Mouse (Mus musculus) C2C12 (cell line): ENCODE results near the gene Ada.

Source experiments
- CTCF ChIP-seq: IDR thresholded peaks from one replicate; pipeline ENCODE4 v1.5.1; 2011; ENCODE audit not compliant: control insufficient read depth, insufficient read depth, insufficient read length
- FOSL1 ChIP-seq: IDR thresholded peaks from one replicate; pipeline ENCODE4 v1.8.0; 2011; ENCODE audit warnings: mild to moderate bottlenecking, low read length; ENCODE audit not compliant: poor library complexity, insufficient read depth, severe bottlenecking
- MYOD1 ChIP-seq: IDR thresholded peaks from one replicate; pipeline ENCODE4 v1.6.1; 2011; ENCODE audit warnings: low read depth; ENCODE audit not compliant: control insufficient read depth, insufficient read length

DNA sequence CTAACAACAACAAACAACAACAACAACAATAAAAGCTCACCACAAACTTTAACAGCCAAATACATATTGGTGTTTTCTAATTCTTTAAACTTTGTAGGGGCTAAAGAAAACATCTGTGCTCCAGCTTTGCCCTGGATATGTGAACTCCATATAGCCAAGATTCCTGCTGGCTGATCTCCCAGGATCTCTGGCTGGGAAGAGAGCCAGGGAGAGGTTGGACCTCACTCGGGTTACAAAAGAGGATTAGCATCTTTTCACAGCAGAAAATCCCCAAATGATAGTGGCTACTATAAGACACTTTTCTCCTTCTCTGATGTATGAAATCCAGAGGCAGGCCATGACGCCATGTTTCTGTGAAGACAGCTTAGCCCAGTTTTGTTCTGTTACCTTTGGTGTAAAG, 6.7 kb upstream of the Ada start:
- no peak for TF ChIP-seq CTCF
- TF ChIP-seq FOSL1: no peak
- no peak for TF ChIP-seq MYOD1
